Mouse (Mus musculus): ENCODE measurements at regions not wholly inside any gene's neighbourhood (a gene's known extent, or its start where the extent isn't known, plus 50 kb on each side); places are given as distances from the start of the nearest gene placed in this dataset.

DNA sequence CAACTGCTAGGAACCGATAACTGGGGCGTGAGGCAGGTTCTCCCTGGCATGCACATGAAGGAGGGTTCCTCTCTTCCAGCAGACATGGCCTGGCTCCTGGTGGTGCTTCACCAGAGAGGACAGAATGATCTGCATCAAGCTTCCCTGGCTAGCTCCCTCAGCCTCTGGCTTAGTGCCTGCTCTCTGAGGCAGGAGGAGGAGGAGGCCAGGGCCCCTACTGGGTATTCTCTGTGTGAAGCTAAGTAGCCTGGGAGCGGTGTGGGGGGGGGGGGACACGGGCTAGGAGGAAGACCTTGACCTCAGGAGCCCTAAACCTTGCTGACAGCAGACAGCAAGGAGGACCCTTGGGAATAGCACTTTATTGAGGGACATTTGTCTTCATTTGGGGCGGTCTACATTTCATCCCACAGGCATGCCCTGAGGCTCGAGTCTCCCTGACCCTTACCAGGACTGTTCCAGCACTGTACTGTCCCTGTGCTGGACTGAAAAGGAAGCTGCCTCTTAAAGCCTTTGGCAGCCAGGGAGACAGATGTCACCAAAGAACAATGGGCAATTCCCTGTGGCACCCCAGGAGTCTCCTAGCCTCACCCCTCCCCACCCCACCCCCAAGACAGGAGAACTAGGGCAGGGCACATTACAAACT lies 335.7 kb downstream of the H2al1j start:
- 61% methylated on average over 4 of the region's 6 CpGs for WGBS
- H3K4me1 ChIP-seq (ENCODE audit: control insufficient read depth, insufficient read depth, low read length): no peaks in the 10 kb centered on the region
- no peak overlapping the region for H3K27ac ChIP-seq (ENCODE audit: insufficient read depth, low read length)
- no peak for TF ChIP-seq CTCF (IDR thresholded peaks at IDR 0.05; ENCODE audit: borderline replicate concordance, insufficient read depth, low read depth, low read length)
- TF ChIP-seq POLR2A (IDR thresholded peaks at IDR 0.05; ENCODE audit: borderline replicate concordance, insufficient read depth, low read length): no peak
- DNase-seq: peak in 1 of 2 experiments; percentile 30
- no peaks in the 10 kb centered on the region for H3K27me3 ChIP-seq (ENCODE audit: control insufficient read depth, insufficient read depth, low read length)
- H3K4me3 ChIP-seq (replicated peaks; ENCODE audit: insufficient read depth, low read depth, low read length): no peak overlapping the region

DNA sequence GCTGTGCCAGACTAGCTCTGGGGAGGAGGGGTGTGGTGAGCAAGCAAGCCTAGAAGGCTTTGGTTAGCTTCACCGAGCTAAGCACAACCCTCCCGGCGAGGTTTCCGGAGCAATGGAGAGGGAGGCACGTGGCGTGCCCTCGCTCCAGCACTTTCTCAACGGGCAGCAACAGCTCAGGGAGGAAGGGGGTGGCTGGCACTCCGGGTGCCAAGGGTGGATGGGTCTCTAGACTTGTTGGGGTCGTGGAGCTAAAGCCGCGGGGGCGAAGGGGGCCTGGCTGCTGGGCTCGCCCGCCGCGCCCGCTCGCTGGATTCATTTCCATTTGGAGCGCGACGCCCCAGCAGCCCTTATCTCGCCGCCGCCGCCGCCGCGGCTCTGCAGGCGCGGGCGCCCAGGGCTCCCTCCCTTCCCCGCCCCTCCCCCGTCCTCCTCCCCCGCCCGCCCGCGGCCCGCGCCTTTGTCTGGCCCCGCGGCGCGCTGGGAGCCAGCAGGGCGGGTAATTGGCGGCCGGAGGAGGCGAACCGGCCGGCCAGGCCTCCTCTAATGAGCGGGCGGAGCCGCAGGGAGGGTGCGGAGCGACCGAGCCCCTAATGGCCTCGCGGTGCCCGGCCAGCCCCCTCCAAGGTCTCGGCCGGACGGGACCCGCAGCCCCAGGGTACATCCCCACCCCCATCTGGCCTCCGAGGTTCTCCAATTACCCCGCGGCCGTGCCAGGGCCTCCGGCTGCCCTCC lies 336.9 kb downstream of the H2al1j start:
- no peaks in the 10 kb centered on the region for H3K27me3 ChIP-seq (ENCODE audit: control insufficient read depth, insufficient read depth, low read length)
- TF ChIP-seq POLR2A (IDR thresholded peaks at IDR 0.05; ENCODE audit: borderline replicate concordance, insufficient read depth, low read length) (no peak), CTCF (IDR thresholded peaks at IDR 0.05; ENCODE audit: borderline replicate concordance, insufficient read depth, low read depth, low read length) (no peak)
- H3K27ac ChIP-seq (ENCODE audit: insufficient read depth, low read length): no peak overlapping the region
- peak overlapping the region; percentile 17 for H3K4me3 ChIP-seq (replicated peaks; ENCODE audit: insufficient read depth, low read depth, low read length)
- 4% methylated on average over 23 of the region's 68 CpGs for WGBS
- no peaks in the 10 kb centered on the region for H3K4me1 ChIP-seq (ENCODE audit: control insufficient read depth, insufficient read depth, low read length)
- DNase-seq: peak; percentile 32 to 46

DNA sequence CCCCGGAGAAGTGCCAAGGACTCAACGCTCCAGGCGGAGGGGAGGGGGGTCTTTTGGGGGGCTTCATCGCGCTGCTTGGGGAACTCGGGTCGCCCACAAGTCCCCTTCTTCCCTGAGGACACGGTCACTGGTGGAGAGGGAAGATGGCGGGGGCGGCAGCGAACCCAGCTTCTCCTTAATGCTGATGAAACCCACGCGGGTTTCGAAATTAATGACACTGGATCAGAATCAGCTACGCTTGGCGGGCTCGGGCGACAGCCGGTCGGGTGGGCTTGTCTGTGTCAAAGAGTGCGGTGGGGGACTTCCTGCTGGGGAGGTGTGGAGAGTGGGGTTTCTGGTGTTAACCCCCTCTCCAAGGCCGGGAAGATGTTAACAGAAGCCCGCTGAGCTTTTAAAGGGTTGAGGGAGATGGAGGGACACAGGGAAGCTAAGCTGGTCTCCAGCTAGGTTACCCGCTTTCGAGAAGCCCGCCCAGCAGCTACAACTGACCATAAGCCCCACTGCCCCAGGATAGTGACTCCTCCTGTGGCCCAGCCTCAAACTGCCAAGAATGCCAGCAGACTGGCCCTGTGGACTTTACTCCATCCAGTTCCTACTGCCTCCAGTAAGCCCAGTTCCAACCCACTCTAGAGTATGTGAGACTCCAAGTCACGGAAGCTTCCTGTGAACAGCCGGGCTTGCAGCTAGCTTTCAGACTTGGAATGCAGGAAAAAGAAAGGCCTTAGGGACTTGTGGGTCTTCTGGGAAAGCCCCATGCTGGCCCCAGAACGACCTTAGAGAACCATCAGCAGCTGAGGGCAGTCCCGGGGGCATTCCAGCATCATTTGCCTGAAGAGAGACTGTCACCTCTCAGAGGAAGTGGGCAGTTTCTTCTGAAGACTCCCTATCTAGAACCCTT lies 337.7 kb downstream of the H2al1j start:
- Histone ChIP-seq H3K27ac (ENCODE audit: insufficient read depth, low read length) (no peak overlapping the region), H3K27me3 (ENCODE audit: control insufficient read depth, insufficient read depth, low read length) (no peaks in the 10 kb centered on the region), H3K4me1 (ENCODE audit: control insufficient read depth, insufficient read depth, low read length) (no peaks in the 10 kb centered on the region), H3K4me3 (replicated peaks; ENCODE audit: insufficient read depth, low read depth, low read length) (peak overlapping the region; percentile 16)
- DNase-seq: peak in 1 of 2 experiments; percentile 9
- TF ChIP-seq CTCF (IDR thresholded peaks at IDR 0.05; ENCODE audit: borderline replicate concordance, insufficient read depth, low read depth, low read length): no peak
- TF ChIP-seq POLR2A (IDR thresholded peaks at IDR 0.05; ENCODE audit: borderline replicate concordance, insufficient read depth, low read length): no peak
- 27% methylated on average over 30 of the region's 30 CpGs for WGBS

DNA sequence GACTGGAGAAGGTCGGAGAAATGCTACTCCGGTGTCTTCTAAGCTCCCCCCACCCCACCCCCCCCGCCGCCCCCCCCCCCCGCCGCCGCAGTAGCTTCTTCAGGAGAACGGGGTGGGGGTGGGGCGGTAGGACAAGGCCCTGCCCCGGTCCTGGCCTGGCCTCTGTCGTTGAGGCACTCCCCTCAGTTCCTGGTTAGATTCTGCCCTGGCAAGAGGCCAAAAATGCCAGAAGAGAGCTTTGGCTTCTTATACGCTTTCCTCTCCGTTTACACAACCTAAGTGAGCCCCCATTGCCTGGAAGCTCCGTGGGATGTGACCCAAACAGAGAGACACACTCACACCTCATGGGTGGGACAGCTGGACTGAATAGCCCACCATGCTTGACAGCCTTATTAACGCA lies 338.9 kb downstream of the H2al1j start:
- TF ChIP-seq POLR2A (IDR thresholded peaks at IDR 0.05; ENCODE audit: borderline replicate concordance, insufficient read depth, low read length) (no peak), CTCF (IDR thresholded peaks at IDR 0.05; ENCODE audit: borderline replicate concordance, insufficient read depth, low read depth, low read length) (no peak)
- 38% methylated on average over 5 of the region's 15 CpGs for WGBS
- no peaks in the 10 kb centered on the region for H3K4me1 ChIP-seq (ENCODE audit: control insufficient read depth, insufficient read depth, low read length)
- H3K27ac ChIP-seq (ENCODE audit: insufficient read depth, low read length): no peak overlapping the region
- H3K27me3 ChIP-seq (ENCODE audit: control insufficient read depth, insufficient read depth, low read length): no peaks in the 10 kb centered on the region
- no peak for DNase-seq
- no peak overlapping the region for H3K4me3 ChIP-seq (replicated peaks; ENCODE audit: insufficient read depth, low read depth, low read length)

DNA sequence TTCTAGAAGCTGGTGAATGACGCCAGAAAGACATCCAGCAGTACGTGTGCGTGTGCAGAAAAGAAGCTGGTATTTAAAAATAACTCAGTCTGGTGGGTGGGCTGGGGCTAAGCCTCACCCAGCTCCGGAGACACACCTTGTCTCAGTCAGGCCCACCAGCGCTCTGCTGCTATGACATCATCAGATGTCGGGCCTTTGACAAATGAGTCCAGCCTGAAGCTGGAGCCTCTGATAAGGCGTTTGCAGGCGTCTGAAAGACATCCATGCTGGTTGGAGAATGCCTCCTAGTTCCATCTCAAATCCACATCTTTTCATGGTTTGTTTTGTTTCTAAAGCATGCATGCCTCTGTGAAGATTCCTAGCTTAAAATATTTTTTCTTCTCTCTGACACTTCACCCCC lies 344.2 kb downstream of the H2al1j start:
- H3K4me1 ChIP-seq (ENCODE audit: control insufficient read depth, insufficient read depth, low read length): no peaks in the 10 kb centered on the region
- no peak overlapping the region for H3K4me3 ChIP-seq (replicated peaks; ENCODE audit: insufficient read depth, low read depth, low read length)
- TF ChIP-seq CTCF (IDR thresholded peaks at IDR 0.05; ENCODE audit: borderline replicate concordance, insufficient read depth, low read depth, low read length) (no peak), POLR2A (IDR thresholded peaks at IDR 0.05; ENCODE audit: borderline replicate concordance, insufficient read depth, low read length) (no peak)
- no peak for DNase-seq
- no peak overlapping the region for H3K27ac ChIP-seq (ENCODE audit: insufficient read depth, low read length)
- no peaks in the 10 kb centered on the region for H3K27me3 ChIP-seq (ENCODE audit: control insufficient read depth, insufficient read depth, low read length)
- WGBS: 90% methylated on average over 8 of the region's 8 CpGs

DNA sequence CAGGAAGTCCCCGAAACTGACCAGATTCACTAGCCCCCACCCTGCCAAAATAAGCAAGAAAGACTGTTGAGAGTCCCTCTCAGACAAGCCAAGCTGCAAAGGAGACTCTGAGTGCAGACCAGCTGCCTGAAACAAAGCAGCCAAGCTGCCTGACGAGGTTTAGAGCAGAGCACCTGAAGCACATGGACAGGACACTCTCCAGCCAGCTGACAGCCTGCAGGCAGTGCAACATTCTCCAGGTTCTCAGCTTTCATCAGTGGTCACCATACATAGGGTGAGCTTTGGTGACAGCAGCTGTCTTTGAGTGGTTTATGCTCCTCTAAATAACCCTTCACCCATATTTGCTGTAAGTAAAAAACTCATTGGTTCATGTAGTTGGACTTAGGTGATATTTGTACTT lies 350.5 kb downstream of the H2al1j start:
- 73% methylated on average over 2 of the region's 2 CpGs for WGBS

DNA sequence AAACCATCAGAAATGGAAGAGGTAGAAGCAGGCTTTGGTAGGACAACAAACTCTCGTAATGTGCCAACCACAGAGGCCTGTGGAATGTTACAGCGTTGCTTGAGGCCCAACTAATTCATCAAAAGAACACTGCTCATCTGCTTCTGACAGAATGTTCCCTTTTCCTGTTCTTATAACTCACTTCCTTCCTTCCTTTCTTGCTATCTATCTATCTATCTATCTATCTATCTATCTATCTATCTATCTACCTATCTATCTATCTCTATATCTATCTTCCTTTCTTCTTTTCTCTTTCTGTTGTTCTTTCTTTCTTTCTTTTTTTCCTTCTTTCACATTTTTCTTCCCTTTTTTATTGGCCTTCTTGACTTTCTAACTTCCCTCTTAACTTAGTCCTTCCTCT lies 353.7 kb downstream of the H2al1j start:
- DNase-seq: no peak
- WGBS: 93% methylated on average over 2 of the region's 2 CpGs
- Histone ChIP-seq H3K27ac (ENCODE audit: insufficient read depth, low read length) (no peak overlapping the region), H3K27me3 (ENCODE audit: control insufficient read depth, insufficient read depth, low read length) (no peaks in the 10 kb centered on the region), H3K4me3 (replicated peaks; ENCODE audit: insufficient read depth, low read depth, low read length) (no peak overlapping the region), H3K4me1 (ENCODE audit: control insufficient read depth, insufficient read depth, low read length) (no peaks in the 10 kb centered on the region)
- TF ChIP-seq POLR2A (IDR thresholded peaks at IDR 0.05; ENCODE audit: borderline replicate concordance, insufficient read depth, low read length) (no peak), CTCF (IDR thresholded peaks at IDR 0.05; ENCODE audit: borderline replicate concordance, insufficient read depth, low read depth, low read length) (no peak)

More for the DNA sequence above, 350.5 kb downstream of the H2al1j start:
- TF ChIP-seq CTCF (IDR thresholded peaks at IDR 0.05; ENCODE audit: borderline replicate concordance, insufficient read depth, low read depth, low read length) (no peak), POLR2A (IDR thresholded peaks at IDR 0.05; ENCODE audit: borderline replicate concordance, insufficient read depth, low read length) (no peak)
- no peaks in the 10 kb centered on the region for H3K27me3 ChIP-seq (ENCODE audit: control insufficient read depth, insufficient read depth, low read length)
- H3K4me3 ChIP-seq (replicated peaks; ENCODE audit: insufficient read depth, low read depth, low read length): no peak overlapping the region
- no peaks in the 10 kb centered on the region for H3K4me1 ChIP-seq (ENCODE audit: control insufficient read depth, insufficient read depth, low read length)
- no peak overlapping the region for H3K27ac ChIP-seq (ENCODE audit: insufficient read depth, low read length)
- no peak for DNase-seq
